Mouse (Mus musculus): ENCODE measurements at regions not wholly inside any gene's neighbourhood (a gene's known extent, or its start where the extent isn't known, plus 50 kb on each side); places are given as distances from the start of the nearest gene placed in this dataset.

DNA sequence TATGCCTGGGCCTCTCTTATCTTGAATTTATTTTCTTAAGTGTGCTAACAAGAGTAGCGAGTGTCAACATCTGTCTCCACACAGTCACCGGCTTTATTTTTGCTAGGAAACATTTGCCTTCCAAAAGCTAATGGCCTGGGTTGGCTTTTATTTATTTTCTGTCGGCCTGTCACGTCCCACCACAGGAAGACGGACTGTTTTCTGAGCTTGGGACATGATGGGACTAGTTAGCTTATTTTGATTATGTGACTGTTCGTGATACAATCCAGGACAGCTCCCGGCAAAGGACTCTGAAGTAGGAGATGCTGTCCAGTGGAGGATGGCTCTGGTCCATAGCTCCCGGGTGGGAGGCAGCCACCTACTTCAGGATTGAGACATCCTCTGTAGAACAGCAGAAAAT is 372.5 kb downstream of the Wdr11 start:
- TF ChIP-seq POLR2A (IDR thresholded peaks at IDR 0.05; ENCODE audit: borderline replicate concordance, extremely low read depth, low read depth, low read length) (no peak), CTCF (IDR thresholded peaks at IDR 0.05; ENCODE audit: insufficient read depth, low read length) (no peak)
- Histone ChIP-seq H3K4me1 (ENCODE audit: control insufficient read depth, insufficient read depth, low read length) (0 out of 2 replicates have a peak, but pooled peaks cover 2% of the 10 kb centered on the region), H3K4me3 (replicated peaks; ENCODE audit: extremely low read depth, low read depth, low read length) (no peak overlapping the region)
- 25% methylated on average over 8 of the region's 8 CpGs for WGBS
- DNase-seq: no peak

DNA sequence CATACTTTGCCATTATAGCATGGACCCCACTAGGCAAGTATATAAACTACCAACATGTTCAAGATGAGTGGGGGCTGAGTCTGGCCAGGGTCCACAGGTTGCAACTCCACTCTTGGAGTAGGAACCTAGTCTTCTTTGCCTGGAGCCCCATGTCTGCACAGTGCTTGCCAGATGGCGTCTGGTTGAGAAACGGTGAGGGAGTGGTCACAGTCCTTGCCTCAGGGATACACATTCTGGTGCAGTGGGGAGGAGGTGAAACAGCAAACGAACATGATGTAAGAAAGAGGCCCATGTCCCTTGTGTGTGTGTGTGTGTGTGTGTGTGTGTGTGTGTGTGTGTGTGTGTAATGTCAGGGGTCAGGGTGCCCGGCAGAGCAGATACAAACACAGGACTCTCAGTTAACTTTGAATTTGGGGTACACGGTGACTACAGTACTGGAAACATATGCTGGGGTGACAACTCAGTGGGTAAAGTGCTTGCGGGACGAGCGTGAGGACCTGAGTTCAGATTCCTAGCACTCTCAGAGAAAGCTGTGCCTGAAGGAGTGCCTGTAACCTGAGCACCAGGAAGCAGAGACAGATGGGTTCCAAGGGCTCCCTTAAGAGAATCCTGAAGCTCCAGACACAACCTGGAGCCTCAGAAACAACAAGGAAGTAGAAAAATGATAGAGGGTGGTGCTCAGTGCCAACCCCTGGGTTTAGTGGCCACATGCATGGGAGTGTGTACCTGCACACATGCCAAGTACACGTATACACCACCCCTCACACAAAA is 373.8 kb downstream of the Wdr11 start:
- Histone ChIP-seq H3K4me3 (replicated peaks; ENCODE audit: extremely low read depth, low read depth, low read length) (no peak overlapping the region), H3K4me1 (ENCODE audit: control insufficient read depth, insufficient read depth, low read length) (0 out of 2 replicates have a peak, but pooled peaks cover 2% of the 10 kb centered on the region)
- no peak for DNase-seq
- 64% methylated on average over 9 of the region's 9 CpGs for WGBS
- TF ChIP-seq POLR2A (IDR thresholded peaks at IDR 0.05; ENCODE audit: borderline replicate concordance, extremely low read depth, low read depth, low read length) (no peak), CTCF (IDR thresholded peaks at IDR 0.05; ENCODE audit: insufficient read depth, low read length) (no peak)

DNA sequence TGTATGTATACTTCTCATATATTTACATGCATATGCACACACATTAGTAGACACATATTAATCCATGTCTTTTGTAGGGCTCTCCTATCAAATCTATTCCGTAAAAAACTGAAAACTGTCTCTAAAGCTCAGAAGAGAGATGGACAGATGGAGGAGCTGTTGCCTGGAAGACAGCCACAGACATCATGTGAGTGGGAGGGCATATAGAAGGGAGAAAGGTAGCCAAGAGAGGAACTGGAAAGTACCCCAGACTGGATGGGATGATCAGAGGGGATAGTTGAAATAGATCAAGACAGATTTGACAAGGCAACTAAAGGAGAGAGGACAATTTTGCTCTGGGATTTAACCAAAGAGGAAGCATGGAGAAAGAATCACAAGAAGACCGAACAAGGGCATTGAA is 375.1 kb downstream of the Wdr11 start:
- TF ChIP-seq POLR2A (IDR thresholded peaks at IDR 0.05; ENCODE audit: borderline replicate concordance, extremely low read depth, low read depth, low read length): no peak
- no peak for TF ChIP-seq CTCF (IDR thresholded peaks at IDR 0.05; ENCODE audit: insufficient read depth, low read length)
- no peak for DNase-seq
- 0 out of 2 replicates have a peak, but pooled peaks cover 2% of the 10 kb centered on the region for H3K4me1 ChIP-seq (ENCODE audit: control insufficient read depth, insufficient read depth, low read length)
- WGBS: 94% methylated on average over 2 of the region's 2 CpGs
- no peak overlapping the region for H3K4me3 ChIP-seq (replicated peaks; ENCODE audit: extremely low read depth, low read depth, low read length)

DNA sequence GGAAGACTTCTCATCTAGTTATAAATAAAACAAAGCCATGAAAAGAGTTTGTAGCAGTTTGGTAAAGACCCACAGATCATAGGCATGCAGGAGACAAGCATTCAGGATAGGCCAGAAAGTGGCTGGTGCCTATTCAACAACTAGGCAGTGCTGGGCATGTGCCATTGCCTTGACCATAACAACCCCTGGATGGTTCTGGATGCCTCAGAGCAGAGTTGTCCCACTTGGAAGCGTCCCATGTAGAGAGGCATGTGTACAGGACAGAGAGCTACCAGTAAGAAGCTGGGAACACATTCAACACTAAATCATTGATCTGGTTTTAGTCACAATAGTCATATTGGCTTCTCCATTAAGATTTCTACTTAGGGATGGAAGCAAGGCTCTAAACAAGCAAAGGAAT is 378.5 kb downstream of the Wdr11 start:
- no peak for DNase-seq
- Histone ChIP-seq H3K4me1 (ENCODE audit: control insufficient read depth, insufficient read depth, low read length) (no peaks in the 10 kb centered on the region), H3K4me3 (replicated peaks; ENCODE audit: extremely low read depth, low read depth, low read length) (no peak overlapping the region)
- TF ChIP-seq POLR2A (IDR thresholded peaks at IDR 0.05; ENCODE audit: borderline replicate concordance, extremely low read depth, low read depth, low read length): no peak
- no peak for TF ChIP-seq CTCF (IDR thresholded peaks at IDR 0.05; ENCODE audit: insufficient read depth, low read length)
- 84% methylated on average over 1 of the region's 1 CpGs for WGBS

DNA sequence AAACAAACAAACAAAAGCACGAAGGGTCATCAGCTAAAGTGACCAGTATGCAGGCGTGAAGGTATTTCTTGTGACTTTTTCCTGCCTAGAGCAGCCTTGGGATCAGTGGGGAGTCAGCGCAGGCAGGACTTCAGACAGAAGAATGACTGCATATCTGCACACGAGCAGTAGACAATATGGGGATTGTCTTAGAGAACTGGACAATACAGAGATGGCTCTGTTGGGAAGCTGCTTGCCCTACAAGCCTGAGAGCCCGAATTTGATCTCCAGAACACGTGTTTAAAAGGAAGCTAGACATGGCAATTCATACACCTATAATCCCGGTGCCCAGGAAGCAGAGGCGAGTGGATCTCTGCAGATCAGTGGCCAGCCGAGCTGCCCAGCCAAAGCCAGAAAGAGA is 382.5 kb downstream of the Wdr11 start:
- Histone ChIP-seq H3K4me1 (ENCODE audit: control insufficient read depth, insufficient read depth, low read length) (no peaks in the 10 kb centered on the region), H3K4me3 (replicated peaks; ENCODE audit: extremely low read depth, low read depth, low read length) (no peak overlapping the region)
- DNase-seq: no peak
- 79% methylated on average over 9 of the region's 9 CpGs for WGBS
- TF ChIP-seq CTCF (IDR thresholded peaks at IDR 0.05; ENCODE audit: insufficient read depth, low read length): no peak
- TF ChIP-seq POLR2A (IDR thresholded peaks at IDR 0.05; ENCODE audit: borderline replicate concordance, extremely low read depth, low read depth, low read length): no peak

DNA sequence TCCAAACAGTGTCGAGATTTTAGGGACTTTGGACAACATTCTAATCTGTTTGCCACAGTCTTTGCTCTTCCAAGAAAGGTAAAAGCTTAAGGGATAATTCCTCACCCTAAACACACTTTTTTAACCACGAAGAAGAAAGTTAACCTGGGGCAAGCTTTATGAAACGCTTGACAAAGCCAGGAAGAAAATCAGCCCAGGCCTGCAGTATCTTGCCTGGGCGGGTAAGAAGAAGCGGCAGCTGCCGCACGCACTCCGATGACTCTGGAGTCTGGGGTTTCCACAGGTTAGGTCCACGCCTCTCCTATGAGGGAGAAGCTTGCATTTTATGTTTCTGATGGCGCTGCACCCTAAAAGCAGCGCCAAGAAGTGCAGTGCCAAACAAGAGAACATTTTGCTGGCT is 383.2 kb downstream of the Wdr11 start:
- 75% methylated on average over 11 of the region's 11 CpGs for WGBS
- Histone ChIP-seq H3K4me1 (ENCODE audit: control insufficient read depth, insufficient read depth, low read length) (no peaks in the 10 kb centered on the region), H3K4me3 (replicated peaks; ENCODE audit: extremely low read depth, low read depth, low read length) (no peak overlapping the region)
- TF ChIP-seq CTCF (IDR thresholded peaks at IDR 0.05; ENCODE audit: insufficient read depth, low read length) (no peak), POLR2A (IDR thresholded peaks at IDR 0.05; ENCODE audit: borderline replicate concordance, extremely low read depth, low read depth, low read length) (no peak)
- no peak for DNase-seq

DNA sequence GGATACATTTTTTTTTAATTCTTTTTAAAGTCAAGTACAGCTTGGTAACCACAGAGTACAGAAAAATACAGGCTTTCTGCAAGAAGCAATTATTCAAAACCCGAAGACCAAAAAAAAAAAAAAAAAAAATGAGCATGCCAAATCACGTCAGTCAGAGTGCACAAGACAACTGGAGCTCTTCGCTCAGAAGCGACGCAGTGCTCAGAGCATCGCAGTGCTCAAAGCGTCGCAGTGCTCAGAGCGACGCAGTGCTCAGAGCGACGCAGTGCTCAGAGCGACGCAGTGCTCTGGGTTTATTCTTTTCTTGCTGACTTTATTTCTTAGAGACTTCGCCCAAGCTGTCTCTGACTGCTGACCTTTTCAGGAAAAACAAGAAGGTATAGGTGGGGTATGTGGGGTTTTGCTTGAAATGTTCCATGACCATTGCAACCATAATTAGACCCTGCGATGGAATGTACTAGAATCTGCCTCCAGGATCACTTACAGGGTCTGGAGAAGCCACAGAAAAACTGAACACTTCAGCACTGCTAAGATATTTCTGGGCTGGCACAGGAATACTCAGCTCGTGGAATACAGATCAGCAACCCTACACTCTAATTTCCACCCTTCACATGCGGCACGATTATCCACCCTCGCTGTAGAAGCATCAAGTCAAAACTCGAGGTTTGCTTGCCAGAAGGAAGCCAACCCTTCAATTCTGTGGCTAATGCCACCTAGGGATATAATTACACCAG is 384.3 kb downstream of the Wdr11 start:
- TF ChIP-seq CTCF (IDR thresholded peaks at IDR 0.05; ENCODE audit: insufficient read depth, low read length): no peak
- TF ChIP-seq POLR2A (IDR thresholded peaks at IDR 0.05; ENCODE audit: borderline replicate concordance, extremely low read depth, low read depth, low read length): no peak
- DNase-seq: no peak
- Histone ChIP-seq H3K4me3 (replicated peaks; ENCODE audit: extremely low read depth, low read depth, low read length) (no peak overlapping the region), H3K4me1 (ENCODE audit: control insufficient read depth, insufficient read depth, low read length) (no peaks in the 10 kb centered on the region)
- 86% methylated on average over 21 of the region's 21 CpGs for WGBS

DNA sequence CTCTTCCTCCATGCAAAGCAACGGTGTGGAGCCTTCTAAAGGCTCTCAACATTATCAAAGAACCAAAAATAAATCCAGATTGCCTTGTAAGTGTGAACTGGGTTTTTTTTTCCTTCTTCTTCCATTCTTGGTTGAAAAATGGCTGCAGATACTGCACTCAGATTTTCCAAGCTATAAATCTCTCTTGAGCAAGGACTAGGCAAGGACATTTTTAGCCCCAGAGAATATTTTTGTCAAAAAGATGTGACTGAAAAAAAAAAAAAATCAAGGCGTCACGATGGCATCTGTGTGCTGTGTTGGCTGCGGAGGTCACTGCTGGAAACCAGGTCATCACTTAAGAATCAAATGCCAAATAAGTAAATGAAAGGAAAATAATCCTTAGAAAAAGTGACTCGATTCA is 386.9 kb downstream of the Wdr11 start:
- 68% methylated on average over 5 of the region's 5 CpGs for WGBS
- H3K4me3 ChIP-seq (replicated peaks; ENCODE audit: extremely low read depth, low read depth, low read length): no peak overlapping the region
- peaks cover 2% of the 10 kb centered on the region for H3K4me1 ChIP-seq (ENCODE audit: control insufficient read depth, insufficient read depth, low read length)
- no peak for DNase-seq
- TF ChIP-seq POLR2A (IDR thresholded peaks at IDR 0.05; ENCODE audit: borderline replicate concordance, extremely low read depth, low read depth, low read length) (no peak), CTCF (IDR thresholded peaks at IDR 0.05; ENCODE audit: insufficient read depth, low read length) (no peak)

DNA sequence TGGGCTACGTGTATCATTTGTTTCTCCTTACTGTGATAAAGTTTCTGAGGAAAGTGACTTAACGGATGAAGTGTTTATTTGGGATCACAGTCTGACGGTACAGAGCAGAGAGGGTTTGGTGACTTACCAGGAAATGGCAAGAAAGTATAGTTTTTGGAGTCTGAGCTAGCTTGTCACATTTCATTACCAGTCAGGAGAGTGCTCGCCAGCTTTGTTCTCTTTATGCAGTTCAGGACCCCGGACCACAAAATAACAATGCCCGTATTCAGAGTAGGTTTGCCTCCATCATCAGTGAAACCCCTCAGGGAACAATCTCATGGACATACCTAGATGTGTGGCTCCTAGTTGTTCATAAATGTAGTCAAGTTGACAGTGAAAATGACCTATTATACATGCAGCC is 387.7 kb downstream of the Wdr11 start:
- H3K4me3 ChIP-seq (replicated peaks; ENCODE audit: extremely low read depth, low read depth, low read length): no peak overlapping the region
- 65% methylated on average over 6 of the region's 6 CpGs for WGBS
- TF ChIP-seq CTCF (IDR thresholded peaks at IDR 0.05; ENCODE audit: insufficient read depth, low read length) (no peak), POLR2A (IDR thresholded peaks at IDR 0.05; ENCODE audit: borderline replicate concordance, extremely low read depth, low read depth, low read length) (no peak)
- no peak for DNase-seq
- peaks cover 5% of the 10 kb centered on the region for H3K4me1 ChIP-seq (ENCODE audit: control insufficient read depth, insufficient read depth, low read length)

DNA sequence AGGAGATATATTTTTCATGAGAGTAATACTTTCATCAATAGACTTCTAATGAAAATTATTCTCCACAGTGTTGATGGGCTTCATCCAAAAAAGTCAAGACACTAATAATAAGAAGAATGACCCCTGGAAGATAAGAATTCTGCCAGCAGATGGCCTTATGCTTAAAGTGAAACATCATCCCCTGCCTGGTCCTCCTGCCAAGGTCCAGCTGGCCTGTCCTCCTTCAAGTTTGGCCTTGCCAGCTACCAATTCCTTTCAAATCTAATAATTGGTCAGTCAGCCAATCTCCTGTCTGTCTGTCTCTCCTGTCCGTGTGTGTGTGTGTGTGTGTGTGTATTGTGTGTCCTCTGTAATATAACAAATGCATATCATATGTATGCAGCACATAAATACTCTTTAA is 388.8 kb downstream of the Wdr11 start:
- Histone ChIP-seq H3K4me3 (replicated peaks; ENCODE audit: extremely low read depth, low read depth, low read length) (no peak overlapping the region), H3K4me1 (ENCODE audit: control insufficient read depth, insufficient read depth, low read length) (peaks cover 5% of the 10 kb centered on the region)
- TF ChIP-seq CTCF (IDR thresholded peaks at IDR 0.05; ENCODE audit: insufficient read depth, low read length): no peak
- TF ChIP-seq POLR2A (IDR thresholded peaks at IDR 0.05; ENCODE audit: borderline replicate concordance, extremely low read depth, low read depth, low read length): no peak
- 42% methylated on average over 1 of the region's 1 CpGs for WGBS
- no peak for DNase-seq
